Mouse (Mus musculus) erythroblast, embryonic 14.5 days (primary cell): Measurements from ENCODE around the gene Vamp8.

Source experiments
- GATA1 ChIP-seq: IDR thresholded peaks from 2 replicates; pipeline ENCODE4 v1.6.1; 2012; ENCODE audit warnings: low read length, inconsistent platforms, mixed read lengths
- TAL1 ChIP-seq: IDR thresholded peaks from 3 replicates; pipeline ENCODE4 v1.6.1; 2012; ENCODE audit warnings: low read length, inconsistent platforms, mixed read lengths

- no peak for TF ChIP-seq GATA1
- TF ChIP-seq TAL1 = no peak
Observed at GRCm38 (mm10) chr6:72379377-72380130, 10.9 kb downstream of the Vamp8 start.
